Mouse (Mus musculus) frontal cortex, adult (tissue): ENCODE results near the gene Rapgef4.

ENCODE experiments used
- ATAC-seq: cut with Nextera tagmentation; 2 replicates; pipeline ENCODE4 v1.9.2; 2017; ENCODE audit warnings: mild to moderate bottlenecking, moderate library complexity, mixed read lengths; ENCODE audit not compliant: low TSS enrichment

Gene Rapgef4

DNA sequence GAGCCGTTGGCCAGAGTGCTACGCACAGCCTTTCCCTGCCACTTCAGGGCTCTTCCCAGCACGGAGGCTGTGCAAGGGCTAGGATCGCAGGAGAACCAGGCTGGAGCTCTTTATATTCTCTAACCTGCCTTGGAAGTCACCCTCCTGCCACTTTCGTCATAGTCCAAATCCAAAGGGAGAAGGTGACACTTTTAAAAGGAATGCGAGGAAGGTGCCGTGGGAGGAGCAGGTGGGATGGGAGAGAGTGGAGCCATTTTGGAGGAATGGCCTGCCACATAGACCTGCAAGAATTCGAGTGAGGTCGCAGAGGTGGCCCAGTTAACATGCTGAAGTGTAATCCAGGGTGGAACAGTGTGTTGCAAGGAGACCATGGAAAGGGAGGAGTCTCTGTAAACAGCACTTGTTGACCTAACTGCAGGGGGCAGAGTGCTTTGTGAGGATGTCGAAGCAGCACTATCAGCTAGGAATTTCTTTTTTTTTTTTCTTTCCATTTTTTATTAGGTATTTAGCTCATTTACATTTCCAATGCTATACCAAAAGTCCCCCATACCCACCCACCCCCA is 94.0 kb downstream of the Rapgef4 start:
- ATAC-seq, result no peak

DNA sequence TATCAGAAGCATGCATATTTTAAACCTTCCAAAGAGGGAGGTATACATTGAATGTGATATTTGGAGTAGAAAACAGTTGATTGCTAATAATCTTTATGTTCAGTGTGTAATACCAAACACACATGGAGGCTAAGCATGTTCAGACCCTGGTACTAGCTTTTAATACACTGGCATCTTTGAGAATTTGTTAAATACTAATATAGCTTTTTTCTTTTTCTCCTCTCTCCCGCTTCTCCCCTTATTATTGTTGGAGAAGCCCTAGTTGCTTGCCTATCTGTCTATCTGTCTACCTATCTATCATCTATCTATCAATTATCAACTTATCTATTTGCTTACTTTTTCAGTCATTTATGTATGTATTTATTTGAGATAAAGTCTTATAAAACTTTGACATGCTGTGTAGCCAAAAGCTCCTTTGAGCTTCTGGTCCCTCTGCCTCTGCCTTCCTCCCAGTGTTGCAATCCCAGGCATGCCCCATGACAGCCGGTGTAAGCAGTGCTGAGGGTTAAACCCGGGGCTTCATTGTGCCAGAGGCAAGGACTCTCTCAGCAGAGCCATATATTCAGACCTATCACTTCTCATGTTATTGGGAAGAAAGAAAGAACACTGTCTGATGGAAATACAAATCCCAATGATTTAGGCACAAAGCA is 96.6 kb downstream of the Rapgef4 start:
- ATAC-seq, result no peak

DNA sequence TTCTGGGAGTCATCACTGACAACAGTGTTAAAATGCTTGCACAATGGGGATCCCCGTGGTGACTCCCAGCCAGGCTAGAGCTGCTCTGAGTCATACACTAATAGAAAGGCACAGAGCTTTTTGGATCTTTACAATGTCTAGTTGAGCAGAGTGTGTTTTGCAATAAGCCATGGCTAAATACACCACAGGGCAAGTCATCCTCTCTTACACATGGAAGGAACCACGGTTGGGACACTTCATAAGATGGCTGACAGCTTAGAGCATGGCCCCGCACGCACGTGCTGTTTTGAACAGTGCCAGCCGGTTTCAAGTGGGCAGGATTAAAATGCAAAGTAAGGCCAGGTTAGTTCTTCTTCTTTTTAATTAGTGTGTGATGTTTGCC is 97.1 kb downstream of the Rapgef4 start:
- ATAC-seq, result peak; percentile 52; the same call in 1 of the 2 replicates

DNA sequence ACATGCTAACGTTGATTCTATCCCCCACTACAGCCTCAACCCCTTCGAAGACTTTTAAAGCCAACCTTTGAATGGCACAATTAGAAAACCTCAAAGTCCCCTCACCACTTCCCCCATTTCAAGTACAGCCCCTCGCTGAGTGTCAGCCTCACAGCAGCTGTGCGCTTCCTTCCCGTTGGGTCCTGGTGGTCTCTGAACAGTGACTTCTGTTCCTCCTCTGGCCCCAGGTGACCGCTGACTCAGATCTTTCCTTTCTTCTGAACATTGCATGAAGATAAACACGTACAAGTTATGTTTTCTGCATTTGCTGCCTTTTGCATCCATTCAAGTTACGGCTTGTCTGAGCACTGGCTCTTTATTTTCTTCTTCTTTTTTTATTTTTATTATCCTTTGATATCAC is 98.1 kb downstream of the Rapgef4 start:
- no peak for ATAC-seq

DNA sequence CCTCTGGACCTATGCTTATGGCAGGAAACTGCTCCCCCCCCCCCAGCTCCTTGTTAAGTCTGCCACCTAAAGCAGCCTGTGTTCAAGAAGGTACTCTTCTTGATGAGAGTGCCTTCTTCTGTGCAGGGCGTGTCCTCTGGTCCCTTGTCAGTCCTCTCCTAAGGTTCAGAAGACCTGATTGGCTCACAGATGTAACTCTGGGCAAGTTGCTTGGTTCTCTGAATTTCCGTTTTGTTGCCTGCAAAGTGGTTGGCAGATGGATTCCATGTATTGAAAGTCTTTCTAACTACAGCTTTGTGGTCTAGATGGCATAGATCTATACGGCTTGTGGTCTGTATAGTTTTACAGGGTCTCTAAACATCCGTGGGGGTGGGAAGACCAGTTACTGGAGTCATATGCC is 101.8 kb downstream of the Rapgef4 start:
- ATAC-seq, result no peak

DNA sequence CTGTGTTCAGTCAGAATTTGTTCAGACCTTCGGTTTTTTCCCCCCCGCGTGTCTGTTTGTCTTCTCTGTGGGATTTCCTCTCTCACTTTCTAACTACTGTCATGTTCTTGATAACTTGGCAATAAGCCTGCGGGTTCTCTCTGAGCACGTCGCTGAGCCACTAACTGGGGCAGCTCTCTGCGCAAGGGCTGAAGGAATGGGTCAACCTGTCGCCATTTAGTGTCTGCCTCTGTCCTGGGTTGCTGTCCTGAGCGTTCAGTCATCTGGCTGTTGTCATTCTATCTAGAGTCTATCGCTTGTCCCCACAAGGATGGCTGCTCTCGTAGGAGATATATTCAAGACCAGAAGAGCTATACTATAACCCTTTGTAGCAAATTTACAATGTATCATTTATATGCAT is 107.8 kb downstream of the Rapgef4 start:
- no peak for ATAC-seq

DNA sequence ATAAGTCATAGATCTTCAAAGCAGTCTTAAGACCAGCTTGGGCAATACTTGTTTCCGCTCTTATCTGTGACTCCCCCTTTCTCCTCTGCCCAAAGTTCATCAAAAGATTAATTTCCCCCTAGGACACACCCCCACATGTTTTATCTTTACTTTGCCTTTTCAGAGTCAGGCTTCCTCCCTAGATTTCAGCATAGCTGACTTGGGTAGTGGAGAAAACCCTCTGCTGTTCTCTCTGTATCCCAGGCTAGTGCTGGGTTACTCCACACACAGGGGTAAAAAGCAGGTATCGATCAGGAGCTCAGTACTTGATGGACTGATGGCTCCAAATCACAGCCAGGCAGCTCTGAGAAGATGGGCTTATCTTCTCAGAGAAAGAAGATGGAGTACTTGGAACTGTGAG is 109.0 kb downstream of the Rapgef4 start:
- ATAC-seq, result no peak

DNA sequence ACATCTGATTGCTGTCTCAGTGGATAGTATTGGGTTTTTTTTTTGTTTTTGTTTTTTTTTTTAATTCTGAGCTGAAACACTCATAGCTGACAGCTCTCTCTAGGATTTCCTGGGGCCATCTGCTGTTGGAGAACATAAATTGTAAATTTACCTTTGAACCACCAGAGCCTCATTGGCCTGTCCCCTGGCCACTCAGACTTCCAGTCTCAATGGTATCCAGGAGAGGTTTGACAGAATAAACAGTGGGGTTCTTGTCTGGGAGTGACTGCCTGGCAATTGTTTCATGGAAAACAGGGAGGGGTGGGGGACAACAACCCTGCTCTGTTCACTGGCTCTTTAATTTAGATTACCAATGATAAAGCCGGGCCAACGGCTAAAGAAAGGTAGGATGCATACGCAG is 111.0 kb downstream of the Rapgef4 start:
- ATAC-seq, result no peak

DNA sequence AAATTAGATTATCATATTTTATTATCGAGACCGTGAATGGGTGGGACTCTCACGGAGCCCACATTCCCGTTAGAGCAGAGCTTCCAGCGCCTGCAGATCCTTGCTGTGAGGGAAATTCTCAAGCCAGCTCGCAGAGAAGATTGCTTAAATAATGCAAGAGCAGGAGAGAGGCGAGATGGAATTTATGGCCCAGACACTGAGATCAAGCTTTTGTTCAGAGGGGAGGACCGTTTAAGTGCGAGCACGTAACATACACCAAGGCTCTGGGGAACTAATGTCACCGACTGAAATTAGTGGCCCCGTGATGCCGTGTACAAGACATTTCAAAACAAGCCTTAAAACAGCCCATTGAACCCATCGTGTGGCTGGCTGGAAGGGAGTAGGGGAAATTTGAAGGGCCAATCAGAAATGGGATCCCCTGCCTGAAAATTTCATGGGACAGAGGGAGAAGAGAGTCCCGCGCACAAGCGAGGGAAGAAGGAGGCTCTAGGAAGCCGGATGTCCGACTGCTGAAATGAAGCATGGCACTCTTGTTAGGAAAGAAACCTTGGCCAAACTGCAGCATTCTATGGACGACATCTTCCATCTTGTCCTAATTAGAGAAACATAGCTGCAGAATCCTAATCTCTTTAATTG is 112.5 kb downstream of the Rapgef4 start:
- ATAC-seq, result no peak

DNA sequence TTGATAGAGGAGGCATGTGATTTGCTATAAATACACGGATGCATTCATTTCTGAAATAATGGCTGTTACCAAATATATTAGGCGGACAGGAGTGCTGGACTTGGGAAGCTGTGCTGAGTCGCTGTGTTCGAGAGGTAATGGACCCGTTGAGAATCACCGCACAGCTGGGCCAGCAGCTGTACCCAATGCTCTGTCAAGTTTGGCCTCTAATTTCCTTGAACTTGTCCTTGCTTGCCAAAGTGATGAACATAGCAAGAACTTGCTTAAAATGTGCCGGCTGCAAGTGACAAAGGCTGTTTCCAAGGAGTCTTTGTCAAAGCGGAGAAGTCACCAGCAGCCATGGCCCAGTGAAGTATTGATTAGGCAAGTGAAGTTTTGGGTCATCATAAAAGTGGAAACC is 113.0 kb downstream of the Rapgef4 start:
- ATAC-seq, result no peak

DNA sequence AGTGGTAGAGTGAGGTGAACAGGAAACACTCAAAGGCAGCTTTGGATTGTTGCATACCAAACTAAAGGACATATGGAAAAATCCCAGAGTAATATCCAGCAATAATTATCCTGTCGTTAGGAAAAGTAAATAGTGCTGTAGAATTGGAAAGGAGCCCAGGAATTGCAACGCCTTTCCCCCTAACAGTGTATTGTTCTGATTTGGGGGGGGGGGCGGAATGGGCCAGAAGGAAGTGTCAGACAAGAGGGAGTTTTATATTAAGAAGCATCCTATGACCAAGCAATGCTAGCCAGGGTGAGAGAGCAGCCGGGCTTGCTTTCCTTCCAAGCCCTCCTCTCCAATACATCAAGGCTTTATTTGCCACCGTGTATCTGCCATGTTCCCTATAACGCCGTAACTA is 113.4 kb downstream of the Rapgef4 start:
- no peak for ATAC-seq

DNA sequence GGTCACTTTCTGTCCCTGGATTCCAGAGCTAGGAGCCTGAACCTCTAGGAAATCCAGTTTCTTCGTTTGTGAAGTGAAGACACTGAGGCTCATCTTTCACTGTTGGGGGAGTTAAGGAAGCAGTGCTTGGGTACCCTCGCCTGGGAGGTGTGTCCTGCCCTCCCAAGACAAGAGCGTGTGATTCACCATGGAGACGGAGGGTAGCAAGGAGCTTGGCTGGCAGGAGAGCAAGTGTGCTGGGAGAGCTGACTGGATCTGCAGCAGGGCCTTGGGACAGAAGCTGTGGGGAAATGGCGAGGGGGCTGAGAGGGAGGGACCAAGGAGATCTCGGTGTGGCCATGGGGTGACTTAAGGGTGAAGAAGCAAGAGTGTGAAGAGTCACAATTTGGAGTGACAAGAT is 114.0 kb downstream of the Rapgef4 start:
- no peak for ATAC-seq

DNA sequence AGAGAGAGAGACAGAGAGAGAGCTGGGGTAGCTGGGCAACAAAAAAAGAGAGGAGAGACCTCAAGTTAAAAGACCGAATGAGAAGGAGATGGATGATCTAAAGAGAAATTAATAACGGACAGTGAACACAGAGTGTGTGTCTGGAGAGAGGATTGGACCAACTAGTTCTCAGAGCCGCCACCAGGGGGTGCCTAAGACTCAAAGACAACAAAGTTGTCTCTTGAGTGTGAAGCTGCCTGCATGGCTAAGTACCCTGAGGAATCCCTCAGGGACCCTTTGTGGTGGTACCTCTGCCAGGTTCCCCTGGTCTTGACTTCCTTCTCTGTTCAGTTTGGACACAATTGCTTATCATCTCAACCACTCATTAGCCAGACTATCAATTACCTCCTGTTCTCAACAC is 115.3 kb downstream of the Rapgef4 start:
- no peak for ATAC-seq

DNA sequence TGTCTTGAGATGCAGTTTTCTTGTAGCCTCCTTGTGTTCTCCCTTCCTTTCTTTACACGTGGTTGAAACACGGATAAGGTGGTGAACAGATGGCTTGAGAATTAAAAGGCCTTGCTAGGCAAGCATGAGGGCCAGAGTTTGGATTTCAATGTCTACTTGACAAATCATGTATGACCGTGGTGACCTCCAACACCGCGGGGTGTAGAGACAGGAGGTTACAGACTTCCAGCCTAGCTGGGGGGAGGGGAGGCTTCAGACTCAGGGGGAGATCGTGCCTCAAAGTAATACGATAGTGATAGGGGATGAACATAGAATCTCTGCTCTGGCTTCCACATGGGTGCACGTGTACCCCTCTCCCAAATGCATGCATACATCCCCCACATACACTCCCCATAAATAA is 117.3 kb downstream of the Rapgef4 start:
- no peak for ATAC-seq

DNA sequence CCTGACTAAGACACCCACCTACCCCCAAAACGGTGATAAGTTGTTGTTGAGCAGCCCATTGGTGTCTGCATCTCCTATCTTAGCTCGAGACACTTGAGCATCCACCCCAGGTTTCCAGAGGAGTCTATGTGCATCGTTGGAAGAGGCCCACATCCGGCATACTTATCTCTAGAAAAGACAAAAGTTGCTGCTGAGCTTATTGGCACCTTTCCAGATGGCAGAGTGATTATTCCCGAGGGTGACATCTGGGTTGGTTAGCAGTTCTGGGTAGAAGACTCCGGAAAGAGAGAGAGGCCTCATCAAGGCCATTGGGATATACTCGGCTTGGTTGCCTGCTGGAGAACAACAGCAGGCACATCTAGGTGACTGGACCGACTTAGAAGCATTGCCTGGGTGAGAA is 123.6 kb downstream of the Rapgef4 start:
- no peak for ATAC-seq

DNA sequence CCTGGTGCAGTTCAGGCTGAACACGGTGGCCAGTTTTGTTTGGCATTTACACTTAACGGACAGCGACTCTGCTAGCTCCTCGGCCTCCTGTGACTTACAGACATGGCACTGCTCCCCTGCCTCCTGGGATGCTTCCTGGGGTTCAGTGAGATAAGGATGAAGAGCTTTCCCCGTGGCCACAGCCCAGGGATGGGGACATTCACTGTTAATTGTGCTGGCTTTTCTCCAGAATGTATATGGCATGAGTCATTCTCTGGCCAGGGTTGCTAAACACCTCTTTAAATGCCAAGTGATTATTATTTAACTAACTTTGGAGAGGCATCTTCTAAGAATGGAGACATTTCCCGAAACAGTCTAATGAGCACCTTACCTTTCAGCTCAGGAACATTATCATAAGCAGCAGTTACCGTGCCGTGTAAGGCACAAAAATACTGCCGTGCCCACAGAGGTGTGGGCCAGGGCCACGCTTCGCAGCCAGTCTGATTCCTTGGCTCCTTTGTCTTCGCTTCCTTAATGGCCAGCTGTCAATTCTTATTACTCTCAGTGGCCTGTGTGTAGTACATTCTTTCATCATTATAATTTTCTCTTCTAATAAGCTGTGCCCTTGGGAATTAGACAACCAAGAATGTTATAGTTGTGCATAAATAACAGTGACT is 126.6 kb downstream of the Rapgef4 start:
- no peak for ATAC-seq

DNA sequence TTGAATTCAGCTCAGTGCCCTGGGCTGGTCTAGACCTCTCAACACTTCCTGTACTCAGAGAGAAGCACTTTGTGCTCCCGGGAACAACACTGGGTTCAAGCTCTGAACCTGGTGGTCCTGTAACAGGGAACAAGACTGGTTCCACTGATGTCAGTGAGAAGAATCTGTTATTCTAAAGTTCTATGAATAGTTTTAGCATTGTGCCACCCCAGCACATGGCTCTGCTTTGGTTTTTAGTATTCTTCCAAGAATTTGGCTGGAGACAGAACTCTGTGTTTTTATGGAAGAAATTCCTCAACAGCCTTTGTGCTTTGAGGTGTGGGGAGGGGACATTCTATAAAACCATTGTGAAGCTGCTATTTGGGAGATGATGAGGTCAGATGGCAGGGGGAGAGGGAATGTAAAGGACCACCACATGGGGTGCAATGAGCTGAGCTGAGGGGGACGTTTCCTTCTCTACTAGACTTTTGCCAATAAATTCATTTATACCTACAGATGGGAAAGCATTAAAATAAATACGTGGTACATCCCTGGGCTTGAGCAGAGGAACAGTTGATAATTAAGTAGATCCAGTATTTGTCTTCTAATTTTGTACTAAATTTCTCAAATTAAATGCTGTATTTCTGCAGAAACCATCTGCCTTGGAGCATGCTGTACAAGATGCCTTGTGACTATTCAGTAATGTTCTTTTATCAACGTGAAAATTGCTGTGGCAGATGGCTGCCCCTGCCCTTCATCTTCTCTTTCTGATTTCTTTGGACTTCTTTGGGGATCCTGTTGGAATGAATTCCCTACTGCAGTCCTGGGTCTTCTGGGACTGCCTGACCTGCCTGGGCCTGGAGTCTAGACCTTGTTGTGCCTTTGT is 127.6 kb downstream of the Rapgef4 start:
- peak; percentile 67 for ATAC-seq

DNA sequence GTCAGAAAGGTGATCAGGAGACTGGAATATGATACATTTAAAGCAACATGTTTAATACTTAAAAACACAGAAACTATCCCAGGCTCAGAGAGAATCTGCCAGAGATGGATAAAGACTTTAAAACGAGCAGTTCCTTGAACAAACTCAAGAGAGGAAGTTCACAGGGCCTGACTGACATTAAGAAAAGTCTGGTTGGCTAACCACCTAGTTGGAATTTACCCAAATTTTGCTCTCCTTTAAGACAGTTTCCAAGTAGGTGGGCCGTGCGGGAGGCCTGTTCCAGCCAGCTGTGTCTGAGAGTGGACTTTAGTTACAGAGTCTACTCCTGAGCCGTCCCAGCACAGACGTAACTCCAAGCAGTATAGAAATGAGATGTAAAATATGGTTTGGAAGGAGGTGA is 129.4 kb downstream of the Rapgef4 start:
- no peak for ATAC-seq

DNA sequence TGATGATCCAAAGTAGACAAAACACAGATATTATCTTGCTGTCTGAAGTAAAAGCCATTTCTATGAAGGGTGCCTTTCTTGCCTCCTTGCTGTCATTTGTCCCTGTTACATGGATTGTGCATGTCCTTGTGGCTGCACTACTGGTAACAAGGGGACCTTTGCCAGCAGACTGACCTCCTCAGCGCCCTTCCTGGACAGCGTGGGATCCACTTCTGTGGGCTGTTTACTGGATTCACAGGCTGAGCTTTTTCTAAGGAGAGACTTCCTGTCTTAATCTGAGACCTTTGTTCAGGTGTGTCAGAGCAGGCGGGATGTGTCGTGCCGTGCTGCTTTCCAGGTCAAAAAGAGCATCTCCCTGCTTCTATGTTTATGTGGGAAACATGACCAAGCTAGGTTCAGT is 132.7 kb downstream of the Rapgef4 start:
- ATAC-seq, result no peak

DNA sequence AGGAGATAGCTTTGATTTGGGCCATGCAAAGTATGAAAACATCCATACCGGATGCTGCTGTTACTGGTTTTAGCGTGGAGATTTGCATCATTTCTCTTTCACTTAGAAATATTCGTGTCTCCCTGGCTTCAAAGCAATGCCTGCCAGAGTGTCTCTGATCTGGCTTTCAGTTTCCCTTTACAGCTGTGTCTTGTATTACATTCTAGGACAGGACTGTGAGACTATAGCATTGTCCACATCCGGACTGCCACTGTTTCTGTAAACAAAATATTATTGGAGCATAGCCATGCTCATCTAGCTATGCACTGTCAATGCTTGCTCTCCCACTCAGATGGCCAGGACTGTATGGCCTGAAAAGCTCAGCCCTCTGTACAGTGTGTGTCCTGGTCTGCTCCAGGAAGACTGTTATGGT is 133.1 kb downstream of the Rapgef4 start:
- ATAC-seq, result no peak

DNA sequence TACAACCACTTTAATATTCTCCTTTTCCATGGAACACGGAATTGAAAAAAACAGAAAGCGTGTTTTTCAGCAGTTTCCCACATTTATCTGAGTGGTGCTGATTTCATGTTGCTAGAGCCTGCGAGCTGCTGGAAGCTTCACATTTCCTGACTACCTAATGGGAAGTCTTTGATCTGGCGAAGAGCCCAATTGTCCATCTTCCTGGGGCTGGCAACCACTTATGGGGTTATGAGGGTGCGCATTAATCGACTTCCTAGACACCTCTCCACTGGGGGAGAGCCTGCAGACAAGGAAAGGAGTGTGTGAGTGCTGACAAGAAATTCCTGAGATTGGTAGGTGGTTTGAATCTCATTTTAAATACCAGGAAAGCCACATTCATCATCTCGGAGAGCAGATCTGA is 135.1 kb downstream of the Rapgef4 start:
- no peak for ATAC-seq

DNA sequence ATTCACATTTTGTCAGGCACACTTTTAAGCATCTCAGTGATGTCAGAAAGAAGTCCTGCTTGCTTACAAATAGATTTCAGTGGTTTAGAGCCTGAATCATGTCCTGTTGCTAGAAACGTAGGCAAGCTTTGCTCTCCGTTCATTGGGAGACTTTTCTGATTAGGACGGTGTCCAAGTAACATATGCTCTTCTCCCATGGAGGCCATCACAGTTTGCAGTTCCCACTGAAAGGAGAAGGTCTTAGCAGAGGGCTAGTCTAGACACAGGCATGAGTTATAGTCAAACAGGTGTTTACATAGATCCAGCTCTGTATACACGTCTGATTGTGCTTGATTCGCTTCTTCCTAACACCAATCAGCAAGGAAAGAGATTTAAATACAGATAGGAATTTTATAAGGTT is 135.7 kb downstream of the Rapgef4 start:
- ATAC-seq, result 0 out of 2 replicates have a peak, but pooled peaks have one; percentile 1
